Mouse (Mus musculus): Measurements from ENCODE around the gene Hoxa10. TPM values are rescaled to one million over a fixed set of nuclear protein-coding genes. Genes with fewer than 3 reads are reported as not detected.

Hoxa10 gene
- polyA plus RNA-seq, 2 experiments, result 0.04 TPM; not detected in 1

DNA sequence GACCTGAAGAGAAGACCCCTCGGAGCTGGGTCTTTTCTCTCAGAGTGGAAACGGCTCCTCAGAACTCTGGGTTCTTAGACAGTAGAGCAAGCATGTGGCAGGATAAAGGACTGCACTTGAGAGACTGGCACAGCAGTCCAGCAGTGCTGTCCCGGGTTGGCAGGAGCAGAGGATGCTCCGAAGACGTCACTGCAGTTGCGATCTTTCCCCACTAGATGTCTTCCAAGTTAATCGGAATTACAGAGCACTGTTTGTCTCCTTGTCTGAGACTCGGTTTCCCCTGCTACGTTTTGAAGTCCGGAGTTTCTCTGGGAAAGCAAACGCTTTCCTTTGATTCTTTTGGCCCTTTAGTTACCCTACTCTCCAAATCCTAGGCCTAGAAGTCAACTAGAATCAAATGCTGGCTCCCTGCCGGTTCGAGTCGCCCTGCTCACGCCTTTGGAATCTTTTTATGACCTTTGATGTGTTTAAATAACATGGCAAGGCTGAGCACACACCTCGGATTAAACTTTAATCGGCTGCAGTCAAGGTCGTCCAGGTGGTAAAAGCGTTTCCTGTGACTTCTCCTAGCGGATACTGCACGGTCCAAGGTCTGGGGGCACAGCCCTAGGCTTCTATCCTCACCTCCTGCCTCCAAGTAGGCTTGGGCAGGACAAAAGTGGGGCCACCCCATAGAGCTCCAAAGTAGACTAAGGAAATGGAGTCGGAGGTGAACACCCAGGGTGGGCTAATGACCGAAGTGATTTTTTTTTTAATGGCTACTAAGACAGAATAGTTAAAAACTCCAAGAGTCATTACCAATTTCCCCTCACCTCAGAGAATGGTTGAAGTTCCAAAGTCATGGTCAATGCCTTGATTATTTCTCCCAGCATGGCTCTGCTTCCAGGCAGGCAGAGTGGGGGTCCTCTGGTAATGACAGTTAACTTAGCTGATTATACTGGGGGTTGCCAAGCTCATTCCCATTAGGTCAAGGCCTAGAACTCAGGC is 30.1 kb upstream of the Hoxa10 start:
- no peak overlapping the region for H3K4me2 ChIP-seq (ENCODE audit: low read depth)
- ATAC-seq (ENCODE audit: insufficient read depth), result no peak
- peaks cover 93% of the 10 kb centered on the region for H3K27me3 ChIP-seq (ENCODE audit: control insufficient read depth, insufficient read depth, low read length)

GRCm38 (mm10) chr6:52268756-52269155 is 28.1 kb upstream of the Hoxa10 start:
- DNase-seq (ENCODE audit: low read depth in 3 of 3, low spot score in 3 of 3), result no peak
- H3K27me3 ChIP-seq (ENCODE audit: control insufficient read depth, insufficient read depth, low read length), result peaks cover 93% of the 10 kb centered on the region
- no peak overlapping the region for H3K27ac ChIP-seq
- no peak for ATAC-seq (ENCODE audit: insufficient read depth)
- H3K4me3 ChIP-seq (ENCODE audit: insufficient read depth in 1 of 2, low read depth in 2 of 2, low read length in 2 of 2), result no peak overlapping the region
- no peaks in the 10 kb centered on the region for H3K4me1 ChIP-seq (replicated peaks; ENCODE audit: control insufficient read depth in 2 of 2, insufficient read depth in 2 of 2, low read length in 1 of 2)
- no peaks in the 10 kb centered on the region for H3K36me3 ChIP-seq (replicated peaks; ENCODE audit: control insufficient read depth, insufficient read depth, low read depth)
- 2% methylated on average over 3 of the region's 3 CpGs for WGBS (ENCODE audit: insufficient replicate concordance)
- TF ChIP-seq CTCF (IDR thresholded peaks at IDR 0.05; ENCODE audit: low read depth) (no peak), EP300 (IDR thresholded peaks at IDR 0.05; ENCODE audit: low read depth) (no peak)
- no peaks in the 10 kb centered on the region for H3K9me3 ChIP-seq (ENCODE audit: control insufficient read depth, low read length)
- no peak overlapping the region for H3K9ac ChIP-seq (replicated peaks)
- H3K4me2 ChIP-seq (ENCODE audit: low read depth), result no peak overlapping the region

More for the DNA sequence above, 30.1 kb upstream of the Hoxa10 start:
- no peak for DNase-seq (ENCODE audit: low read depth in 3 of 3, low spot score in 3 of 3)
- H3K27ac ChIP-seq, result no peak overlapping the region
- H3K36me3 ChIP-seq (replicated peaks; ENCODE audit: control insufficient read depth, insufficient read depth, low read depth), result no peaks in the 10 kb centered on the region
- no peaks in the 10 kb centered on the region for H3K9me3 ChIP-seq (ENCODE audit: control insufficient read depth, low read length)
- H3K9ac ChIP-seq (replicated peaks), result no peak overlapping the region
- H3K4me1 ChIP-seq (replicated peaks; ENCODE audit: control insufficient read depth in 2 of 2, insufficient read depth in 2 of 2, low read length in 1 of 2), result no peaks in the 10 kb centered on the region
- TF ChIP-seq CTCF (IDR thresholded peaks at IDR 0.05; ENCODE audit: low read depth) (peak; percentile 57), EP300 (IDR thresholded peaks at IDR 0.05; ENCODE audit: low read depth) (no peak)
- 8% methylated on average over 23 of the region's 23 CpGs for WGBS (ENCODE audit: insufficient replicate concordance)
- H3K4me3 ChIP-seq (ENCODE audit: insufficient read depth in 1 of 2, low read depth in 2 of 2, low read length in 2 of 2), result no peak overlapping the region

DNA sequence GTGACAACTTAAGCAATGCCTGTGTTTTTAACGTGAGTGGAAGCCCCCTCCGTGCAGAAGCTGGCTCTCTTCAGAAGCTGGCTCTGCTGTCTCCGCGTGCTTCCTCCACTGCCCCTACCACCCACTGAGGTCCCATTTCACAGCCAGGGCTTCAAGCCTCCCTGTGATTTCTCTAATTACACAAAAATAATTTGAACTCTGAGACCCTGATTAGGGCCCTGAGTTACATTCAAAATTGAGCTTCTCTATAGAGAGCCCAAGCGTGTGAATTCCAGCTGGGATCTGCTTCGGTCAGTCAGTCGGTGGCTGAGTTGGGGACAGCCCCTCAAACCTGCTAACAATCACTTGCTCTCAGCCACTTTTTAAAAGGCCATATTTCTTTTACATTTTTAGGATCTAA is 27.7 kb upstream of the Hoxa10 start:
- TF ChIP-seq EP300 (IDR thresholded peaks at IDR 0.05; ENCODE audit: low read depth) (no peak), CTCF (IDR thresholded peaks at IDR 0.05; ENCODE audit: low read depth) (no peak)
- H3K4me1 ChIP-seq (replicated peaks; ENCODE audit: control insufficient read depth in 2 of 2, insufficient read depth in 2 of 2, low read length in 1 of 2), result no peaks in the 10 kb centered on the region
- H3K4me2 ChIP-seq (ENCODE audit: low read depth), result no peak overlapping the region
- 8% methylated on average over 7 of the region's 7 CpGs for WGBS (ENCODE audit: insufficient replicate concordance)
- H3K9me3 ChIP-seq (ENCODE audit: control insufficient read depth, low read length), result no peaks in the 10 kb centered on the region
- no peak for ATAC-seq (ENCODE audit: insufficient read depth)
- no peak overlapping the region for H3K4me3 ChIP-seq (ENCODE audit: insufficient read depth in 1 of 2, low read depth in 2 of 2, low read length in 2 of 2)
- H3K9ac ChIP-seq (replicated peaks), result no peak overlapping the region
- H3K27me3 ChIP-seq (ENCODE audit: control insufficient read depth, insufficient read depth, low read length), result peaks cover 93% of the 10 kb centered on the region
- DNase-seq (ENCODE audit: low read depth in 3 of 3, low spot score in 3 of 3), result no peak
- no peak overlapping the region for H3K27ac ChIP-seq
- H3K36me3 ChIP-seq (replicated peaks; ENCODE audit: control insufficient read depth, insufficient read depth, low read depth), result no peaks in the 10 kb centered on the region

- 11% methylated on average over 3 of the region's 3 CpGs for WGBS (ENCODE audit: insufficient replicate concordance)
- Histone ChIP-seq H3K9me3 (ENCODE audit: control insufficient read depth, low read length) (no peaks in the 10 kb centered on the region), H3K4me1 (replicated peaks; ENCODE audit: control insufficient read depth in 2 of 2, insufficient read depth in 2 of 2, low read length in 1 of 2) (no peaks in the 10 kb centered on the region), H3K9ac (replicated peaks) (no peak overlapping the region), H3K27me3 (ENCODE audit: control insufficient read depth, insufficient read depth, low read length) (peaks cover 93% of the 10 kb centered on the region), H3K36me3 (replicated peaks; ENCODE audit: control insufficient read depth, insufficient read depth, low read depth) (no peaks in the 10 kb centered on the region), H3K4me3 (ENCODE audit: insufficient read depth in 1 of 2, low read depth in 2 of 2, low read length in 2 of 2) (no peak overlapping the region), H3K4me2 (ENCODE audit: low read depth) (no peak overlapping the region), H3K27ac (no peak overlapping the region)
- no peak for ATAC-seq (ENCODE audit: insufficient read depth)
- no peak for TF ChIP-seq EP300 (IDR thresholded peaks at IDR 0.05; ENCODE audit: low read depth)
- TF ChIP-seq CTCF (IDR thresholded peaks at IDR 0.05; ENCODE audit: low read depth), result no peak
- no peak for DNase-seq (ENCODE audit: low read depth in 3 of 3, low spot score in 3 of 3)
Measured at GRCm38 (mm10) chr6:52267691-52268090, 27.0 kb upstream of the Hoxa10 start.

DNA sequence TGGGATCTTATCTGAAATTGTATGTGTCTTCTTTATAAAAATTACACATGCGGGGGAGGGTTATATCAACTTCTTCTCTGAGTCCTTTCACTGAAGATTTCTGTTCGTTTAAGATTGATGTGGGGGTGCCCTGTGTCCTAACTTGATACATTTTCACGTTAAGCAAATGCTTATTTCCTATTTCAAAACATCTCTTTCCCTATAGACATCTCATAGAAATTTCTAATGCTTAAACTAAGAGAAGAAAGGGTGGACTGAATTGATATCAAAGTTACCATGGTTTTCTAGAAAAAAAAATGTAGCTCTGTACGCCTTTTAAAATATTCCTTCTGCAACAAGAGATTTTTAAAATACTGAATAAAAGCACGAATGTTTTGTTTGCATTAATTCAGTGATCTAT is 26.6 kb upstream of the Hoxa10 start:
- no peak overlapping the region for H3K27ac ChIP-seq
- peaks cover 93% of the 10 kb centered on the region for H3K27me3 ChIP-seq (ENCODE audit: control insufficient read depth, insufficient read depth, low read length)
- H3K4me3 ChIP-seq (ENCODE audit: insufficient read depth in 1 of 2, low read depth in 2 of 2, low read length in 2 of 2), result no peak overlapping the region
- H3K4me1 ChIP-seq (replicated peaks; ENCODE audit: control insufficient read depth in 2 of 2, insufficient read depth in 2 of 2, low read length in 1 of 2), result no peaks in the 10 kb centered on the region
- H3K36me3 ChIP-seq (replicated peaks; ENCODE audit: control insufficient read depth, insufficient read depth, low read depth), result no peaks in the 10 kb centered on the region
- ATAC-seq (ENCODE audit: insufficient read depth), result no peak
- H3K9ac ChIP-seq (replicated peaks), result no peak overlapping the region
- H3K4me2 ChIP-seq (ENCODE audit: low read depth), result no peak overlapping the region
- H3K9me3 ChIP-seq (ENCODE audit: control insufficient read depth, low read length), result no peaks in the 10 kb centered on the region
- TF ChIP-seq CTCF (IDR thresholded peaks at IDR 0.05; ENCODE audit: low read depth), result no peak
- TF ChIP-seq EP300 (IDR thresholded peaks at IDR 0.05; ENCODE audit: low read depth), result no peak
- WGBS (ENCODE audit: insufficient replicate concordance), result 17% methylated on average over 5 of the region's 5 CpGs
- DNase-seq (ENCODE audit: low read depth in 3 of 3, low spot score in 3 of 3), result no peak
